Mouse (Mus musculus) megakaryocyte, embryonic 14.5 days (primary cell): ENCODE data around the gene Gnai3. TPM values are rescaled to one million over a fixed set of nuclear protein-coding genes. Genes with fewer than 3 reads are reported as not detected.

Experiments
- H3K27me3 ChIP-seq: replicated peaks from 2 replicates; pipeline ENCODE3; 2012; ENCODE audit warnings: inconsistent platforms
- H3K36me3 ChIP-seq: replicated peaks from 2 replicates; pipeline ENCODE3; 2012; ENCODE audit warnings: low read length, inconsistent platforms, mixed read lengths
- H3K4me1 ChIP-seq: 2 replicates; pipeline ENCODE4 v1.6.1; 2012; ENCODE audit warnings: inconsistent platforms
- H3K4me3 ChIP-seq: replicated peaks from 2 replicates; pipeline ENCODE3; 2012; ENCODE audit warnings: moderate library complexity, mild to moderate bottlenecking, inconsistent platforms
- H3K9me3 ChIP-seq: 2 replicates; pipeline ENCODE4 v1.6.1; 2012; ENCODE audit warnings: inconsistent platforms
- FLI1 ChIP-seq: IDR thresholded peaks from 2 replicates; pipeline ENCODE4 v1.6.1; 2012; ENCODE audit warnings: low read length, inconsistent platforms, mixed read lengths
- GATA1 ChIP-seq: IDR thresholded peaks from 3 replicates; pipeline ENCODE4 v1.6.1; 2012; ENCODE audit warnings: mixed read lengths, low read length, inconsistent platforms, borderline replicate concordance
- polyA plus RNA-seq: library from polyadenylated mRNA; stranded (reverse); fragments of >175 nt; gene quantifications from 2 replicates; pipeline ENCODE4 v1.2.3, GENCODE M21; 2012; ENCODE audit warnings: low replicate concordance; ENCODE audit not compliant: insufficient read depth

Gene Gnai3
- polyA plus RNA-seq, 1 experiment, result 4.0 TPM

- no peaks in the 10 kb centered on the region for H3K36me3 ChIP-seq
- no peaks in the 10 kb centered on the region for H3K9me3 ChIP-seq
- H3K27me3 ChIP-seq, result peaks cover 61% of the 10 kb centered on the region
- TF ChIP-seq GATA1, result no peak
- no peak for TF ChIP-seq FLI1
- H3K4me1 ChIP-seq, result peaks cover 43% of the 10 kb centered on the region
- H3K4me3 ChIP-seq, result no peak overlapping the region
These were observed 38.8 kb upstream of the Gnai3 start for GRCm38 (mm10) chr3:108184742-108185141.

GRCm38 (mm10) chr3:108180514-108180913 lies 34.6 kb upstream of the Gnai3 start:
- peaks cover 42% of the 10 kb centered on the region for H3K27me3 ChIP-seq
- TF ChIP-seq FLI1 (no peak), GATA1 (no peak)
- H3K9me3 ChIP-seq, result peaks cover 7% of the 10 kb centered on the region; the same call in 1 of the 2 replicates
- H3K4me3 ChIP-seq, result no peak overlapping the region
- peaks cover 22% of the 10 kb centered on the region for H3K4me1 ChIP-seq
- H3K36me3 ChIP-seq, result no peaks in the 10 kb centered on the region

- no peaks in the 10 kb centered on the region for H3K36me3 ChIP-seq
- no peak overlapping the region for H3K4me3 ChIP-seq
- peaks cover 16% of the 10 kb centered on the region for H3K4me1 ChIP-seq
- no peak for TF ChIP-seq FLI1
- no peak for TF ChIP-seq GATA1
- H3K27me3 ChIP-seq, result peaks cover 45% of the 10 kb centered on the region
- H3K9me3 ChIP-seq, result peaks cover 7% of the 10 kb centered on the region; the same call in 1 of the 2 replicates
These were observed 33.1 kb upstream of the Gnai3 start for GRCm38 (mm10) chr3:108178756-108179715.

- peaks cover 7% of the 10 kb centered on the region; the same call in 1 of the 2 replicates for H3K9me3 ChIP-seq
- no peak for TF ChIP-seq FLI1
- TF ChIP-seq GATA1, result no peak
- no peak overlapping the region for H3K4me3 ChIP-seq
- H3K4me1 ChIP-seq, result no peaks in the 10 kb centered on the region
- H3K27me3 ChIP-seq, result peaks cover 58% of the 10 kb centered on the region
- H3K36me3 ChIP-seq, result no peaks in the 10 kb centered on the region
These were observed 29.0 kb upstream of the Gnai3 start for GRCm38 (mm10) chr3:108174672-108175531.

- TF ChIP-seq FLI1 (no peak), GATA1 (no peak)
- Histone ChIP-seq H3K27me3 (peaks cover 66% of the 10 kb centered on the region), H3K9me3 (no peaks in the 10 kb centered on the region), H3K36me3 (no peaks in the 10 kb centered on the region), H3K4me1 (peaks cover 24% of the 10 kb centered on the region), H3K4me3 (no peak overlapping the region)
These were observed 23.3 kb upstream of the Gnai3 start for GRCm38 (mm10) chr3:108169199-108169598.

- no peaks in the 10 kb centered on the region for H3K9me3 ChIP-seq
- H3K4me1 ChIP-seq, result peaks cover 24% of the 10 kb centered on the region
- H3K27me3 ChIP-seq, result peaks cover 59% of the 10 kb centered on the region
- H3K36me3 ChIP-seq, result no peaks in the 10 kb centered on the region
- no peak overlapping the region for H3K4me3 ChIP-seq
- TF ChIP-seq GATA1, result no peak
- TF ChIP-seq FLI1, result no peak
These were observed 21.6 kb upstream of the Gnai3 start for GRCm38 (mm10) chr3:108167499-108167898.

- no peaks in the 10 kb centered on the region for H3K9me3 ChIP-seq
- peaks cover 57% of the 10 kb centered on the region for H3K27me3 ChIP-seq
- H3K36me3 ChIP-seq, result no peaks in the 10 kb centered on the region
- H3K4me1 ChIP-seq, result peaks cover 29% of the 10 kb centered on the region
- no peak for TF ChIP-seq FLI1
- no peak overlapping the region for H3K4me3 ChIP-seq
These were observed 20.7 kb upstream of the Gnai3 start for GRCm38 (mm10) chr3:108166486-108167211.

- Histone ChIP-seq H3K9me3 (no peaks in the 10 kb centered on the region), H3K4me3 (no peak overlapping the region), H3K4me1 (peaks cover 36% of the 10 kb centered on the region), H3K27me3 (peaks cover 59% of the 10 kb centered on the region), H3K36me3 (no peaks in the 10 kb centered on the region)
- TF ChIP-seq GATA1 (no peak), FLI1 (no peak)
These were observed 19.8 kb upstream of the Gnai3 start for GRCm38 (mm10) chr3:108165532-108166315.

GRCm38 (mm10) chr3:108164807-108165206 lies 18.9 kb upstream of the Gnai3 start:
- H3K27me3 ChIP-seq, result peaks cover 66% of the 10 kb centered on the region
- no peak overlapping the region for H3K4me3 ChIP-seq
- no peaks in the 10 kb centered on the region for H3K9me3 ChIP-seq
- no peak for TF ChIP-seq FLI1
- TF ChIP-seq GATA1, result no peak
- H3K36me3 ChIP-seq, result no peaks in the 10 kb centered on the region
- H3K4me1 ChIP-seq, result peaks cover 39% of the 10 kb centered on the region
